14 mouse cellular contexts compared by ENCODE assay signal in the genomic region with DNA sequence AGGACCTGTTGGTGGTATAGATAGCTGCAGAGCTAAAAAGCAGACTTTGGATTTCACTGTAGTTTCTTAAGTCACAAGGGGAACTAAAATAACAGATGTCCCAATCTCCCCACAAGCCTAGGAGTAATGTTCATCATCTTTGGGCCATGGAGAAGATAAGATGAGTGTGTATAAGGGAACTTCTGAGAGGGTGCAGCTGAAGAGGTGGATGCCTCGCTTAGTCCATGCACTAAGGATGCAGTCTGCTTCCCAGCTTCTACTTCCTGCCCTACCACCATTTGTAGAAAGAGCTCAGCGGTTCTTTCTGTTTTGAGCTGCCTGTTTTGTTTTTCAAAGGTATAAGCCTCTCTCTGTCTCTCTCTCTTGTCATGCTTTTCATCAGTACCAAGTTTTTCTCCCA.
A peak's percentile ranks its signal among the peaks of the same experiment; 100 is the strongest.
DNase-seq lines count a peak whose midpoint lies in the region; ATAC-seq and TF ChIP-seq lines count a peak whose summit lies in the region.
"Had no signal": no experiment of that assay in that cellular context is flagged by ENCODE, and none has a peak within 500 bp of the region (broad histone marks: within the 10 kb centered on the region; RNA-seq: fewer than 3 reads in every experiment).

No protein-coding gene starts in this region.

- ATAC-seq in heart, postnatal 0 days (ENCODE audit: insufficient read depth, low read depth) = no peak
- peak; percentile 61 for ATAC-seq in megakaryocyte-erythroid progenitor cell, adult 5-6 weeks (replicated peaks; ENCODE audit: low FRiP score, low TSS enrichment, poor library complexity, severe bottlenecking)
- ATAC-seq: Patski had no signal

- no peak overlapping the region for H3K9ac ChIP-seq in heart, postnatal 0 days (replicated peaks; ENCODE audit: low read depth, low read length)
- H3K9ac ChIP-seq: heart, embryonic 13.5 days; stomach, embryonic 15.5 days had no signal

- no peak overlapping the region for H3K4me3 ChIP-seq in heart, postnatal 0 days (ENCODE audit: low read depth, low read length)
- H3K4me3 ChIP-seq in embryonic facial prominence, embryonic 10.5 days = no peak overlapping the region
- H3K4me3 ChIP-seq in gastrocnemius, adult 2 months = no peak overlapping the region
- H3K4me3 ChIP-seq: forebrain, embryonic 10.5 days; heart, embryonic 13.5 days; stomach, embryonic 15.5 days had no signal

- H3K27ac ChIP-seq in heart, postnatal 0 days (ENCODE audit: low read depth) = peak overlapping the region; percentile 20; the same call in 1 of the 2 replicates
- H3K27ac ChIP-seq in embryonic facial prominence, embryonic 10.5 days (replicated peaks) = peak overlapping the region; percentile 59
- no peak overlapping the region for H3K27ac ChIP-seq in gastrocnemius, adult 2 months
- H3K27ac ChIP-seq: forebrain, embryonic 10.5 days; heart, embryonic 13.5 days; stomach, embryonic 15.5 days had no signal

- no peak for TF ChIP-seq EP300 in heart, postnatal 0 days (IDR thresholded peaks at IDR 0.05; ENCODE audit: low read depth)

- no peak for TF ChIP-seq CTCF in heart, postnatal 0 days (IDR thresholded peaks at IDR 0.05; ENCODE audit: low read depth)
- TF ChIP-seq CTCF in gastrocnemius, adult 2 months (IDR thresholded peaks at IDR 0.05) = no peak

- DNase-seq in heart, postnatal 0 days (ENCODE audit: low spot score) = no peak
- no peak for DNase-seq in heart, postnatal 36 days
- peak; percentile 70 for DNase-seq in A20 (ENCODE audit: low read depth, low spot score)
- no peak for DNase-seq in embryonic facial prominence, embryonic 10.5 days (ENCODE audit: low spot score)
- no peak for DNase-seq in testis, postnatal 10 days (ENCODE audit: low spot score)
- DNase-seq in adrenal gland, adult 8-10 months = no peak
- DNase-seq in gastrocnemius, adult 2 months = no peak
- DNase-seq: adrenal gland, postnatal 10 days; lung, adult 2 months had no signal

- H3K9me3 ChIP-seq in heart, postnatal 0 days (replicated peaks; ENCODE audit: control insufficient read depth, low read length) = no peaks in the 10 kb centered on the region
- H3K9me3 ChIP-seq in embryonic facial prominence, embryonic 10.5 days = no peaks in the 10 kb centered on the region
- H3K9me3 ChIP-seq: forebrain, embryonic 10.5 days; heart, embryonic 13.5 days; stomach, embryonic 15.5 days had no signal

- 18% methylated on average over 2 of the region's 2 CpGs for whole genome bisulfite sequencing in heart, postnatal 0 days
- WGBS in embryonic facial prominence, embryonic 10.5 days = 27% methylated on average over 2 of the region's 2 CpGs

- no peaks in the 10 kb centered on the region for H3K4me1 ChIP-seq in heart, postnatal 0 days (ENCODE audit: control insufficient read depth, insufficient read depth)
- H3K4me1 ChIP-seq in embryonic facial prominence, embryonic 10.5 days = peaks cover 7% of the 10 kb centered on the region
- H3K4me1 ChIP-seq: stomach, embryonic 15.5 days had no signal

- no peaks in the 10 kb centered on the region for H3K27me3 ChIP-seq in heart, postnatal 0 days (ENCODE audit: control insufficient read depth, insufficient read depth, low read length)
- peaks cover 67% of the 10 kb centered on the region for H3K27me3 ChIP-seq in embryonic facial prominence, embryonic 10.5 days (replicated peaks; ENCODE audit: low read depth, poor library complexity, severe bottlenecking)
- H3K27me3 ChIP-seq: heart, embryonic 13.5 days; stomach, embryonic 15.5 days had no signal

- no peaks in the 10 kb centered on the region for H3K36me3 ChIP-seq in heart, postnatal 0 days (replicated peaks; ENCODE audit: control insufficient read depth, insufficient read depth, low read length)
- no peaks in the 10 kb centered on the region for H3K36me3 ChIP-seq in embryonic facial prominence, embryonic 10.5 days (replicated peaks)
- H3K36me3 ChIP-seq: forebrain, embryonic 10.5 days; heart, embryonic 13.5 days; stomach, embryonic 15.5 days had no signal

- intact Hi-C loops in heart, postnatal 36 days (cut with DNase I) = no loop called here
- intact Hi-C loops in gastrocnemius, adult 2 months (cut with DNase I) = no loop called here

- no peak overlapping the region for H3K4me2 ChIP-seq in heart, postnatal 0 days (ENCODE audit: low read depth, low read length)
- H3K4me2 ChIP-seq: stomach, embryonic 15.5 days had no signal
